Mouse (Mus musculus): ENCODE data around the gene Adnp. TPM values are rescaled to one million over a fixed set of nuclear protein-coding genes. Genes with fewer than 3 reads are reported as not detected.
A peak's percentile ranks its signal among the peaks of the same experiment; 100 is the strongest.
"Not testable (repeated sequence)": the region's sequence is repeated elsewhere in the genome, so short reads cannot be mapped to it uniquely, and the experiment has no call there.

The Adnp gene
- polyA plus RNA-seq, 1 experiment from 2014 or later: 13.1 TPM

DNA sequence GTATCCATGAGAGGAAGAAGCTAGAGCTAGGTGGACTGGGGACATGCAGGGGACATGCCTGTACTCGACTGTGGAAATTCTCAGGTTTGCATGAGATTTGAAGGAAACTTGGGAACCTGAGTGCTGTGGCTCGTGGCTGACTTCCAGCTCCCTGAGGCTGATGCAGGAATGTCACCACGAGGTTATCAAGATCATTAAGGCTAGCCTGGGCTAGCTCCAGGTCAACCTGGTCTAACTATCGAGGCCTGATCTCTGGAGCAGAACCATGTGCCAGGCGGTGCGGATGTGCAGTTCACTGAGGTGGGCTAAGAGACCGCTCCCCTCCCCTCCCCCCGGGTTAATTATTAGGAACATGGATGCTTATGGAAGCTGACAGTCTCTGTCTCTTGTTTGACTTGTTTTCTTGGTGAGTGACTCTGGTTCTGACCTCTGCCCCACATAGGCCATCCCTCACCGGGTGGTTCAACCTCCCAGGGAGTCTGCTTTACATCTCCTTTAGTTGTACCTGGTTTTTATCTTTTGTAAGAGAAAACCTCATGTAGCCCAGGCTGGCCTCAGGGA is 46.5 kb downstream of the Adnp start:
- Histone ChIP-seq H3K4me1 (replicated peaks; ENCODE audit: insufficient read depth, low read length) (peaks cover 17% of the 10 kb centered on the region), H3K9me3 (replicated peaks; ENCODE audit: low read length) (no peaks in the 10 kb centered on the region), H3K4me3 (replicated peaks; ENCODE audit: low read depth, low read length) (no peak overlapping the region), H3K9ac (ENCODE audit: low read depth, low read length) (no peak overlapping the region), H3K27me3 (ENCODE audit: insufficient read depth, low read length) (no peaks in the 10 kb centered on the region), H3K27ac (peak overlapping the region; percentile 87), H3K36me3 (ENCODE audit: insufficient read depth, low read length) (no peaks in the 10 kb centered on the region), H3K4me2 (ENCODE audit: low read length) (no peak overlapping the region)
- ATAC-seq (replicated peaks; ENCODE audit: low FRiP score, low read depth): no peak
- no peak for TF ChIP-seq CTCF (IDR thresholded peaks at IDR 0.05; ENCODE audit: low read depth)
- 73% methylated on average over 9 of the region's 9 CpGs for WGBS
- DNase-seq (ENCODE audit: low spot score): no peak

DNA sequence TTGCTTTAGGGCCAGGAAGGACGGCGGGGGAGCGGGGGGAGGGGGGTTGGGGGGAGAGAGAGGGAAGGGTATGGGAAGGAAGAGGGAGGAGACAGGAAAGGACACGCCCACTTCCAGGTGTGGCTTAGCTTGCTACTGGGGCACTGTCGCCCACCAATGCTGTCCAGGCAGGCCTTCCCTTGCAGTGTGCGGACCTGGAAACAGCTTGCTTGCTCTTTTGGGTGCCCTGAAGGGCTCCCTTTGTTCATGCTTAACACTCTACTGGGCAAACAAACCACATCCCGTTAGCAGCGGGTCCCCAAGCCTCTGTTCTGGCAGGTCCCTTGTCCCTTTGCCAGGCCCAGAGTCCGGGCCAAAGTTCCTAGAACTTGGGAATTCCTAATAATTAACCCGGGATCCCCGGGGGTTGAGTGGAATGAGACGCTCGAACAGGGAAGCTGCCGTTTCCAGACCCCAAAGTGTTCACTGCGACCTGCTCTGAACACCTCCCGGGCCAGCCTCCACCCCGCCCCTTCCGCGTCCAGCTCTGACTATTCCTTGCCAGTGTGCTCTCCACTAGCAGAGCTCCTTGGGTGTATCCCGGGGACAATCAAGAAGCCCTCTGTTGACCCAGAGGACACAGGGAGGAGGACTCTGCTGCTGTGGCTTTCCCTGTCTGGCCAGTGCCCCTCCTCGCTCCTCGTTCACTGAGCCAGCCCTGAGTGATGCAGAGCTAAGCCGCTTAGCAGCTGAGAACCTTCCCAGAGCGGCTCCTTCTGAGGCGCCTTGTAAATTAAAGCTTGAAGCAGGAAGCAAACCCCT is 47.8 kb downstream of the Adnp start:
- no peak for TF ChIP-seq CTCF (IDR thresholded peaks at IDR 0.05; ENCODE audit: low read depth)
- peak; percentile 68 for DNase-seq (ENCODE audit: low spot score)
- WGBS: 6% methylated on average over 22 of the region's 25 CpGs
- Histone ChIP-seq H3K4me1 (replicated peaks; ENCODE audit: insufficient read depth, low read length) (peaks cover 19% of the 10 kb centered on the region), H3K9me3 (replicated peaks; ENCODE audit: low read length) (no peaks in the 10 kb centered on the region), H3K4me2 (ENCODE audit: low read length) (peak overlapping the region; percentile 63), H3K9ac (ENCODE audit: low read depth, low read length) (peak overlapping the region; percentile 46), H3K4me3 (replicated peaks; ENCODE audit: low read depth, low read length) (peak overlapping the region; percentile 12; the same call in 1 of the 2 replicates), H3K27me3 (ENCODE audit: insufficient read depth, low read length) (no peaks in the 10 kb centered on the region), H3K27ac (peak overlapping the region; percentile 87), H3K36me3 (ENCODE audit: insufficient read depth, low read length) (no peaks in the 10 kb centered on the region)
- peak; percentile 57; the same call in 1 of the 2 replicates for ATAC-seq (replicated peaks; ENCODE audit: low FRiP score, low read depth)

DNA sequence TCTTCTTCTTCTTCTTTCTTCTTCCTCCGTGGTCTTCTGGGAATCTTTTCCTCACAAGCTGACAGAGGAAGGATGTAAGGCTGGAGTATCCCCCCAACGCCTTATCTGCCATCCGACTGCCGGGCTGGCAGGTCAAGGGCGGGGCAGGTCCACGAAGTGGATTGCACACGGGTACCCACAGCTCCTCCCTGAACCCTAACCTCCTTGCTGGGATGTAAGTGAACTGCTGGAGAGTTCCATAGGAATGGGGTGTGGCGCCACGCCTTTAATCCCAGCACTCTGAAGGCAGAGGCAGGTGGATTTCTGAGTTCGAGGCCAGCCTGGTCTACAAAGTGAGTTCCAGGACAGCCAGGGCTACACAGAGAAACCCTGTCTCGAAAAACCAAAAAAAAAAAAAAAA is 48.9 kb downstream of the Adnp start:
- not testable (repeated sequence) for H3K9ac ChIP-seq (ENCODE audit: low read depth, low read length); H3K4me3 ChIP-seq (replicated peaks; ENCODE audit: low read depth, low read length); H3K27me3 ChIP-seq (ENCODE audit: insufficient read depth, low read length); H3K9me3 ChIP-seq (replicated peaks; ENCODE audit: low read length); DNase-seq (ENCODE audit: low spot score); ATAC-seq (replicated peaks; ENCODE audit: low FRiP score, low read depth); H3K27ac ChIP-seq; H3K4me2 ChIP-seq (ENCODE audit: low read length); H3K36me3 ChIP-seq (ENCODE audit: insufficient read depth, low read length)
- 70% methylated on average over 9 of the region's 11 CpGs for WGBS
- H3K4me1 ChIP-seq (replicated peaks; ENCODE audit: insufficient read depth, low read length): peaks cover 19% of the 10 kb centered on the region

DNA sequence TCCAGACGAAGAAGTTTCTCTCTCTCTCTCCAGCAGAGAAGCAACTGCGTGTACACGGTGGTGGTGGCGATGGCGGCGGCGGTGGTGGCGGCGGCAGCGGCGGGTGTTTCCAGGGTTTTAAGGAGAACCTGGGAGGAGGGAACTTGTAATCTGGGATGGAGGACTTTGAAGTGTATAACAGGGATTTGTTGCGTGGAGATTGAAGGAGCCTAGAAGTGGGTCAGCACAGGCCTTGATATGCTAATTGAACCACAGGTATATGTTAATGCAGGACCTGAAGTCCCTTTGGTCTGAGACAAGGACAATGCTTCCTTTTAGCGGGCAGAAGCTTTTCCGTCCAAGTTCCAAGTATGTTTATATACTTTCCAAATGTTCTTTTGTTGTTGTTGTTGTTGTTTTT is 50.6 kb downstream of the Adnp start:
- no peak for DNase-seq (ENCODE audit: low spot score)
- Histone ChIP-seq H3K4me1 (replicated peaks; ENCODE audit: insufficient read depth, low read length) (peaks cover 19% of the 10 kb centered on the region), H3K36me3 (ENCODE audit: insufficient read depth, low read length) (no peaks in the 10 kb centered on the region), H3K4me2 (ENCODE audit: low read length) (no peak overlapping the region), H3K27ac (0 out of 2 replicates have a peak overlapping the region, but pooled peaks have one; percentile 75), H3K9ac (ENCODE audit: low read depth, low read length) (no peak overlapping the region), H3K27me3 (ENCODE audit: insufficient read depth, low read length) (no peaks in the 10 kb centered on the region), H3K4me3 (replicated peaks; ENCODE audit: low read depth, low read length) (no peak overlapping the region), H3K9me3 (replicated peaks; ENCODE audit: low read length) (no peaks in the 10 kb centered on the region)
- no peak for TF ChIP-seq CTCF (IDR thresholded peaks at IDR 0.05; ENCODE audit: low read depth)
- ATAC-seq (replicated peaks; ENCODE audit: low FRiP score, low read depth): no peak
- 61% methylated on average over 14 of the region's 14 CpGs for WGBS

DNA sequence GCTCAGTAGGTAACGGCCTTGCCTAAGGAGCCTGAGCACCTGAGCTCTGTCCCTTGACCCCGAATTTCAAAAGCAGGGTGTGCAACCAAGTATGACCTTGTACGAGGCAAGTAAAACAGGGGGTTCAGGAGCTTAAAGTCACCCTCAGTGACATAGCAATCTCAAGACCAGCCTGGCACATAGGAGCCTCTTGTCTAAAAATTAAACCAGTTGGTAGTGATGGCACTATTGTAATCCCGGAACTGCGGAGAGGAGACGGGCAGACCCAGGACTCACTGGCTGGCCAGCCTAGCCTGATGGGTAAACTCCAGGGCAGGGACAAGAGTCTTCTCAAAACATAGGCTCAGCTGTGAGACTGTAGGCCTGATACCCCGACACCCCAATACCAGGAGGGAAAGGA is 51.2 kb downstream of the Adnp start:
- ATAC-seq (replicated peaks; ENCODE audit: low FRiP score, low read depth) (no peak), DNase-seq (ENCODE audit: low spot score) (no peak)
- H3K4me3 ChIP-seq (replicated peaks; ENCODE audit: low read depth, low read length): no peak overlapping the region
- no peaks in the 10 kb centered on the region for H3K27me3 ChIP-seq (ENCODE audit: insufficient read depth, low read length)
- H3K9ac ChIP-seq (ENCODE audit: low read depth, low read length): no peak overlapping the region
- WGBS: 72% methylated on average over 7 of the region's 7 CpGs
- H3K4me1 ChIP-seq (replicated peaks; ENCODE audit: insufficient read depth, low read length): peaks cover 19% of the 10 kb centered on the region
- peak overlapping the region; percentile 75; the same call in 1 of the 2 replicates for H3K27ac ChIP-seq
- H3K4me2 ChIP-seq (ENCODE audit: low read length): no peak overlapping the region
- H3K36me3 ChIP-seq (ENCODE audit: insufficient read depth, low read length): no peaks in the 10 kb centered on the region
- no peaks in the 10 kb centered on the region for H3K9me3 ChIP-seq (replicated peaks; ENCODE audit: low read length)
- no peak for TF ChIP-seq CTCF (IDR thresholded peaks at IDR 0.05; ENCODE audit: low read depth)

DNA sequence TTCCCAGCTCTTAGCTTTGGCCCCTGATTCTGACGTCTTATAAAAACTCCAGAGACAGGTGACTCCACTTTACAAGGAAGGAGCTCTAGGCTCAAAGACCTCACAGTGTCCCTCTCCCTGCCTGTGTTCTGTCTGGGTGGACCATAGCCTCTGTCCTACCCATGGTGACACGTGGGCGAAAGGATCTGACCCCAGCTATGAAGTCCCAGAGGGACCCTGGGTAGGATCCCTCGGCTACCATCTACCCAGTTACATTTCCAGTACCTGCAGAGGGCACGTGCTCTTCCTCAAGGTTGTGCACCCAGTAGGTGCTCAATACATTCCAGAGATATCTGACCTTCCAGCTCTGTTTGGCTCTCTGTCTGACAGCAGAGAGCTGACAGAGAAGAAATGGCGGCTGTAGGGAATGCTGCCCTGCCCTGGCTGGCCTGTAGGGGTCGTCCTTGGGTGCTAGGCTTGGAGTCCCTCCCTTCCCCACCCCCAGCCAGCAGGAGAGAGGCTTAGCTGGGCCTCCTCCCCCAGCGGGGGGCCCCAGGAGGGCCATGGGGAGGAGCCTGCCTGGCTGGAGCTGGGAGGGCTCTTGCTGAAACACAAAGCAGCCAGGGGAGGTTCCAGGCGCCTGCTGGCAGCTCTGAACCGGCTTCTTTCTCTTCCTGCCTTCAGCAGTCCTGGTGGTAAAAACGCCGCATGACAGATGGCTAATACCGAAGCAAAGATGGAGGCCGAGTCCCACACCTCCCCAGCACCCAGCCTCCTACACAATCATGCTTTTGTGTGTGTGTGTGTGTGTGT is 52.6 kb downstream of the Adnp start:
- Histone ChIP-seq H3K4me1 (replicated peaks; ENCODE audit: insufficient read depth, low read length) (peaks cover 9% of the 10 kb centered on the region), H3K9me3 (replicated peaks; ENCODE audit: low read length) (no peaks in the 10 kb centered on the region), H3K27ac (peak overlapping the region; percentile 75), H3K27me3 (ENCODE audit: insufficient read depth, low read length) (no peaks in the 10 kb centered on the region), H3K36me3 (ENCODE audit: insufficient read depth, low read length) (no peaks in the 10 kb centered on the region), H3K4me3 (replicated peaks; ENCODE audit: low read depth, low read length) (no peak overlapping the region), H3K9ac (ENCODE audit: low read depth, low read length) (peak overlapping the region; percentile 32; the same call in 1 of the 2 replicates), H3K4me2 (ENCODE audit: low read length) (peak overlapping the region; percentile 27; the same call in 1 of the 2 replicates)
- ATAC-seq (replicated peaks; ENCODE audit: low FRiP score, low read depth) (peak; percentile 94), DNase-seq (ENCODE audit: low spot score) (peak; percentile 97)
- WGBS: 21% methylated on average over 14 of the region's 14 CpGs
- peak; percentile 92 for TF ChIP-seq CTCF (IDR thresholded peaks at IDR 0.05; ENCODE audit: low read depth)
